Mouse (Mus musculus) embryonic facial prominence, embryonic 10.5 days (tissue): Measurements from ENCODE around the gene Zbtb24. TPM values are rescaled to one million over a fixed set of nuclear protein-coding genes. Genes with fewer than 3 reads are reported as not detected.

Experiments
- polyA plus RNA-seq: library from polyadenylated mRNA; unstranded; fragments of >200 nt; fragmentation: Nextera tagmentation; extraction: Ambion mirVana; gene quantifications from 2 replicates; pipeline ENCODE4 v1.2.1, GENCODE M21; 2016

Gene Zbtb24
- polyA plus RNA-seq, 1 experiment from 2014 or later, result 18.5 TPM

Other genes starting within 250 kb of the Zbtb24 start
- gene Fig4, start 147.1 kb upstream of the Zbtb24 start, polyA plus RNA-seq, result 14.2 and 14.5 TPM in 2 replicates
- 0.04 and 0.05 TPM in 2 replicates for gene Ak9, start 146.4 kb upstream of the Zbtb24 start, polyA plus RNA-seq
- gene Mical1, start 25.9 kb downstream of the Zbtb24 start, polyA plus RNA-seq, result 44.5 and 48.0 TPM in 2 replicates
- gene Smpd2, start 40.0 kb downstream of the Zbtb24 start, polyA plus RNA-seq, result 61.2 and 65.7 TPM in 2 replicates
- gene Ppil6, start 40.1 kb downstream of the Zbtb24 start, polyA plus RNA-seq, result 0.80 and 0.93 TPM in 2 replicates
- 138 and 143 TPM in 2 replicates for gene Cd164, start 69.0 kb downstream of the Zbtb24 start, polyA plus RNA-seq